Mouse (Mus musculus) heart, adult 2 months (tissue): ENCODE results near the gene Cldn19. TPM values are rescaled to one million over a fixed set of nuclear protein-coding genes. Genes with fewer than 3 reads are reported as not detected.

Source experiments
- DNase-seq, 2 experiments: peaks; one replicate each; pipeline ENCODE4 v3.0.0; 2021
- H3K27ac ChIP-seq: fragments of 200-600 bp; 2 replicates; pipeline ENCODE4 v1.8.1; 2022
- H3K27me3 ChIP-seq: fragments of 200-500 bp; 2 replicates; pipeline ENCODE4 v1.6.1; 2012; ENCODE audit warnings: mild to moderate bottlenecking, low read length, inconsistent platforms, mixed read lengths; ENCODE audit not compliant: control insufficient read depth, insufficient read depth
- H3K36me3 ChIP-seq: fragments of 200-500 bp; 2 replicates; pipeline ENCODE4 v1.6.1; 2012; ENCODE audit warnings: low read length, inconsistent platforms; ENCODE audit not compliant: control insufficient read depth, insufficient read depth
- H3K4me1 ChIP-seq: fragments of 200-500 bp; 2 replicates; pipeline ENCODE4 v1.6.1; 2011; ENCODE audit warnings: low read length; ENCODE audit not compliant: control insufficient read depth, insufficient read depth
- H3K4me3 ChIP-seq: fragments of 200-600 bp; 2 replicates; pipeline ENCODE4 v1.8.1; 2022
- H3K79me2 ChIP-seq: fragments of 200-500 bp; replicated peaks from 2 replicates; pipeline ENCODE4 v1.6.1; 2012; ENCODE audit warnings: mild to moderate bottlenecking, inconsistent platforms, low read length, moderate library complexity, mixed read lengths; ENCODE audit not compliant: control insufficient read depth, insufficient read depth
- H3K9ac ChIP-seq: fragments of 200-500 bp; 2 replicates; pipeline ENCODE4 v1.6.1; 2012; ENCODE audit warnings: low read depth, mild to moderate bottlenecking, control low read depth, inconsistent platforms, low read length, mixed read lengths
- CTCF ChIP-seq: fragments of 200-600 bp; IDR thresholded peaks from 2 replicates; pipeline ENCODE4 v1.8.1; 2022; ENCODE audit warnings: antibody characterized with exemption, mild to moderate bottlenecking, moderate library complexity
- EP300 ChIP-seq: fragments of 200-500 bp; IDR thresholded peaks from 2 replicates; pipeline ENCODE4 v1.6.1; 2011; ENCODE audit warnings: low read depth, low read length, control low read depth; ENCODE audit not compliant: insufficient read depth
- POLR2A ChIP-seq: fragments of 200-500 bp; IDR thresholded peaks from 2 replicates; pipeline ENCODE4 v1.6.1; 2011; ENCODE audit warnings: mild to moderate bottlenecking, low read depth, low read length, control low read depth; ENCODE audit not compliant: insufficient read depth
- WGBS: fragments of 180-500 bp; shearing (Covaris S2); methylation state at CpG from one replicate; pipeline ENCODE4 v1.1.7; 2018; 5-methylcytosine and 5-hydroxymethylcytosine counted together
- intact Hi-C: fragments of 180-260 bp; cut with DNase I; formaldehyde crosslinking; loops from one replicate; pipeline ENCODE4 v1.15.1; 2025
- polyA plus RNA-seq: library from polyadenylated mRNA; depleted of rRNA; stranded (reverse); fragments of >200 nt; gene quantifications from 2 replicates; pipeline ENCODE4 v1.2.3, GENCODE M21; 2012; rRNA removed
- total RNA-seq, 2 experiments: library from RNA; stranded (reverse); gene quantifications; 2 replicates each; pipeline ENCODE4 v1.2.3; 2021

Gene Cldn19
- total and polyA plus RNA-seq, 3 experiments = 0.37 TPM; not detected in 2

DNA sequence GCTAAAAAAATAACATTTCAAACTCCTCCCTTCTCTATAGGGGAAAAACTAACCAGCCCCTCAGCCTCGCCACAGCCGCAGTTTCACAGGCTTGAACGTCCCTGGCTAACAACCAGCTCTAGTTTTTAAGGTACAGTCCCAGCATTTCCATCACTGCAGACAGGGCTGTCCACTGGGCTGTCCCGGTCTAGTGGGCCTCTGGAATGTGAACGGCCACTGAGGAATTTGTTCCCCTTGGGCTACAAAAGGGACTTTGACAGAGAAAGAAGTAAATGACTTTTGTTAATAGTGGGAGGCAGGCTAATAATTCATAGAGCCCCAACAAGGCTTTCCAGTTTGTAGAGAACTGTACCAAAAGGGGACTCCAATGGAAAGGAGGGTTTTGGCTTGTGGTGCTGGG is 50.2 kb downstream of the Cldn19 start:
- no peak overlapping the region for H3K27ac ChIP-seq
- no peaks in the 10 kb centered on the region for H3K36me3 ChIP-seq
- no peaks in the 10 kb centered on the region for H3K4me1 ChIP-seq
- DNase-seq = no peak
- H3K79me2 ChIP-seq = no peaks in the 10 kb centered on the region
- H3K27me3 ChIP-seq = no peaks in the 10 kb centered on the region
- H3K9ac ChIP-seq = no peak overlapping the region
- no peak overlapping the region for H3K4me3 ChIP-seq
- intact Hi-C loops = no loop called here
- 91% methylated on average over 5 of the region's 5 CpGs for WGBS
- TF ChIP-seq POLR2A = no peak
- TF ChIP-seq EP300 = no peak
- TF ChIP-seq CTCF = no peak

Other genes starting within 250 kb of the Cldn19 start
- gene Slc2a1, start 146.7 kb upstream of the Cldn19 start, total RNA-seq = 10 to 100 TPM in 1 of 2 experiments, 1 to 10 TPM in 1; 8.9 to 18.9 TPM
- 16.6 and 18.1 TPM in 2 replicates for gene Slc2a1, start 146.7 kb upstream of the Cldn19 start, polyA plus RNA-seq
- gene Zfp691, start 81.2 kb upstream of the Cldn19 start, total RNA-seq = 10 to 100 TPM; 20.6 to 23.4 TPM
- gene Zfp691, start 81.2 kb upstream of the Cldn19 start, polyA plus RNA-seq = 20.6 and 41.2 TPM in 2 replicates
- under 1 TPM in 1 of 2 experiments, not detected in 1; 0.09 TPM for gene Ermap, start 65.4 kb upstream of the Cldn19 start, total RNA-seq
- gene Ermap, start 65.4 kb upstream of the Cldn19 start, polyA plus RNA-seq = 0.10 and 0.20 TPM in 2 replicates
- 10 to 100 TPM; 13.6 to 17.5 TPM for gene Svbp, start 60.1 kb upstream of the Cldn19 start, total RNA-seq
- 20.3 and 24.5 TPM in 2 replicates for gene Svbp, start 60.1 kb upstream of the Cldn19 start, polyA plus RNA-seq
- gene Tmem269, start 37.2 kb upstream of the Cldn19 start, total RNA-seq = not detected
- gene Tmem269, start 37.2 kb upstream of the Cldn19 start, polyA plus RNA-seq = 0.16 and 0.67 TPM in 2 replicates
- gene AU022252, start 22.7 kb upstream of the Cldn19 start, total RNA-seq = 10 to 100 TPM; 17.7 to 24.8 TPM
- 6.4 and 11.2 TPM in 2 replicates for gene AU022252, start 22.7 kb upstream of the Cldn19 start, polyA plus RNA-seq
- 10 to 100 TPM; 10.5 to 10.8 TPM for gene P3h1, start 22.5 kb upstream of the Cldn19 start, total RNA-seq
- gene P3h1, start 22.5 kb upstream of the Cldn19 start, polyA plus RNA-seq = 14.5 and 17.8 TPM in 2 replicates
- gene Ybx1, start 39.2 kb downstream of the Cldn19 start, total RNA-seq = 100 to 1,000 TPM; 773 to 861 TPM
- 266 and 385 TPM in 2 replicates for gene Ybx1, start 39.2 kb downstream of the Cldn19 start, polyA plus RNA-seq
- gene Ppih, start 65.1 kb downstream of the Cldn19 start, total RNA-seq = 10 to 100 TPM in 1 of 2 experiments, 1 to 10 TPM in 1; 8.2 to 10.3 TPM
- gene Ppih, start 65.1 kb downstream of the Cldn19 start, polyA plus RNA-seq = 5.5 and 7.4 TPM in 2 replicates
- under 1 TPM in 1 of 2 experiments, not detected in 1; 0.52 TPM for gene Ccdc30, start 160.1 kb downstream of the Cldn19 start, total RNA-seq
- 0.41 TPM in 1 of 2 replicates, not detected in the other for gene Ccdc30, start 160.1 kb downstream of the Cldn19 start, polyA plus RNA-seq
- gene Ppcs, start 167.0 kb downstream of the Cldn19 start, total RNA-seq = 1 to 10 TPM; 7.8 to 9.2 TPM
- 10.6 and 11.2 TPM in 2 replicates for gene Ppcs, start 167.0 kb downstream of the Cldn19 start, polyA plus RNA-seq
- not detected for gene Zmynd12, start 167.4 kb downstream of the Cldn19 start, total RNA-seq
- gene Zmynd12, start 167.4 kb downstream of the Cldn19 start, polyA plus RNA-seq = 0.74 TPM in 1 of 2 replicates, not detected in the other
- under 1 TPM; 0.66 to 0.70 TPM for gene Rimkla, start 237.2 kb downstream of the Cldn19 start, total RNA-seq
- gene Rimkla, start 237.2 kb downstream of the Cldn19 start, polyA plus RNA-seq = 0.56 and 1.1 TPM in 2 replicates